Mouse (Mus musculus): ENCODE measurements around the gene Lrrc8b. TPM values are rescaled to one million over a fixed set of nuclear protein-coding genes. Genes with fewer than 3 reads are reported as not detected.
A peak's percentile ranks its signal among the peaks of the same experiment; 100 is the strongest.

Lrrc8b gene
- polyA plus RNA-seq, 1 experiment from 2014 or later = 7.5 TPM

DNA sequence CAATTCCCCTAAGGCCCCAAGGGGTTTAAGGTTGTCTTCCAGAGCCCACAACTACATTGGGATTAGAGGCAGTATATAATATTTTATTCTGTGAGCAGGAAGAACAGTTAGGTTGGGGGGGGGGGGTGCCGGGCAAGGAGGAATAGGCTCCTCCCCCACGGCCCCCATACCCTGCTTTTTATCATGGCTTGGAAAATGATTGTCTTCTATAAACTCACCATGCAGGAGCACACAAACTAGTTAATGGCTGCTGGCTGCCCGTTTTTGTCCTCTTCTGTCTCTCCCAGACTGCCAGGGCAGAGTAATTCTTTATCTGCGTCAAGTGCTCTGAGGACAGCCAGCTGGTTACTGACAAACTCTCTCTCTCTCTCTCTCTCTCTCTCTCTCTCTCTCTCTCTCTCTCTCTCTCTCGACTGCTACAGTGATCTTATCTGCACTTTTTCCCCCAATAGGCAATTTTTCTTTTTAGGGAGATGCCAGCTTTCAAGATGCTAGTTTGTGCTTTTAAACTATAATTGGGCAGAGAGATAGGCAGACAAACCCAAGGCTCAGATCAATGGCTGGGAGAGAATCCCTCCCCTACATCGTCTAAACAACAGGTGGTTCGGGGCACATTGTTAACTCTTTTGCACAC is 102.5 kb downstream of the Lrrc8b start:
- WGBS = 10% methylated on average over 7 of the region's 7 CpGs
- TF ChIP-seq CTCF (IDR thresholded peaks at IDR 0.05) (no peak), EP300 (IDR thresholded peaks at IDR 0.05) (no peak)
- no peaks in the 10 kb centered on the region for H3K27me3 ChIP-seq (replicated peaks; ENCODE audit: insufficient read depth, low read length)
- no peaks in the 10 kb centered on the region for H3K36me3 ChIP-seq (ENCODE audit: insufficient read depth, low read length)
- H3K4me1 ChIP-seq (ENCODE audit: insufficient read depth, low read depth, low read length) = no peaks in the 10 kb centered on the region
- no peaks in the 10 kb centered on the region for H3K9me3 ChIP-seq (ENCODE audit: low read length)
- ATAC-seq = no peak
- peak overlapping the region; percentile 78 for H3K4me3 ChIP-seq (ENCODE audit: low read depth, low read length)
- no peak for DNase-seq (ENCODE audit: low spot score)
- H3K9ac ChIP-seq (replicated peaks; ENCODE audit: low read depth) = no peak overlapping the region
- peak overlapping the region; percentile 91 for H3K4me2 ChIP-seq (replicated peaks; ENCODE audit: low read depth, low read length)
- no peak overlapping the region for H3K27ac ChIP-seq (ENCODE audit: low read length)

- peak overlapping the region; percentile 78 for H3K27ac ChIP-seq (ENCODE audit: low read length)
- H3K36me3 ChIP-seq (ENCODE audit: insufficient read depth, low read length) = no peaks in the 10 kb centered on the region
- H3K9me3 ChIP-seq (ENCODE audit: low read length) = no peaks in the 10 kb centered on the region
- H3K4me1 ChIP-seq (ENCODE audit: insufficient read depth, low read depth, low read length) = no peaks in the 10 kb centered on the region
- H3K9ac ChIP-seq (replicated peaks; ENCODE audit: low read depth) = peak overlapping the region; percentile 39; the same call in 1 of the 2 replicates
- H3K4me2 ChIP-seq (replicated peaks; ENCODE audit: low read depth, low read length) = peak overlapping the region; percentile 91
- H3K4me3 ChIP-seq (ENCODE audit: low read depth, low read length) = peak overlapping the region; percentile 78
- TF ChIP-seq EP300 (IDR thresholded peaks at IDR 0.05) = 0 out of 2 replicates have a peak, but pooled peaks have one; percentile 5
- TF ChIP-seq CTCF (IDR thresholded peaks at IDR 0.05) = no peak
- 0% methylated on average over 16 of the region's 16 CpGs for WGBS
- DNase-seq (ENCODE audit: low spot score) (peak; percentile 64), ATAC-seq (no peak; the same call in 1 of the 2 replicates)
- H3K27me3 ChIP-seq (replicated peaks; ENCODE audit: insufficient read depth, low read length) = no peaks in the 10 kb centered on the region
These were observed 103.1 kb downstream of the Lrrc8b start for GRCm38 (mm10) chr5:105518626-105519095.

DNA sequence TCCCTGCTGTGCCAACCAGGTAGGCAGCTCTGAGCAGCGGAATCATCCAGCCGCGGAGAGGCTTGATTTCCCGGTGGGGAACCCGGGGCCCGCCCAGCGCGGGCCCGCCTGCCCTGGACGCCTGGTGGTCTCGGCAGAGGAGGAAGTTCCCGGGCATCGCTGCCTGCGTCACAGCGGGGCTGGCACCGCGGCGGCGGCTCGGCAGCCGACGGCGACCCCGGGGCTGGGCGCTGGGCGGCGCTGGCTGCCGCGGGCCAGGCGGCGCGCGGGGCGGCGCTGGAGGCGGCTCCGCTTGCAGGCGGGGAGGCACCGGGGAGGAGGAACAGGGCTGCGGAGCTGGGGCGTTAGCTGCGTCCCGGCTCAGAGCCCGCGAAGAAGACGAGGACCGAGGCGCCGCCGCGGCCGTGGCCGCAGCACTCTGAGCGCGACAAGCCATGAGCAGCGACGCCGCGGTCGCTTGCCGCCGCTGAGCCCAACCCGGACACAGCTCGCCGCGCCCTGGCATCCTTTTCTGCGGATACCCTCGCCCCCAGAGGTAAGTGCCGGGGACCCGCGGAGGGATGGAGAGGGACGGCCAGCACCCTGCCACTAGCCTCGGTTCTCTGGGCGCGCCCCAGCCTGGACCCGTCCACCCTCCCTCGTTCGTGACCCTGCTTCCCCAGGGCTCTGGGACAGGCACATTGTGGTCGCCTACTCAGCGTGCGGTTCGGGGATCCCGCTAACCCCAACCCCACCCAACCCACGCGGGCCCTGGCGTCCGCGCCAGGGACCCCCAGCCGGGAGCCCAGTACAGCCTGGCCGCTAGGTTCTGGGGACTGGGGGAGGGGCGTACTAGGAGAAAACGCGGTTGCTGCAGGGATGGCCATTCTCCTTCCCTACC is 103.8 kb downstream of the Lrrc8b start, which contains the start of gene Lrrc8c:
Gene Lrrc8c, plus strand, starts transcription at position 293 of the 880 bp plus-strand sequence.
- no peaks in the 10 kb centered on the region for H3K36me3 ChIP-seq (ENCODE audit: insufficient read depth, low read length)
- H3K4me2 ChIP-seq (replicated peaks; ENCODE audit: low read depth, low read length) = peak within 1 kb of the TSS; percentile 91
- 3% methylated on average over 47 of the region's 93 CpGs for WGBS
- peak within 1 kb of the TSS; percentile 56 for H3K9ac ChIP-seq (replicated peaks; ENCODE audit: low read depth)
- H3K9me3 ChIP-seq (ENCODE audit: low read length) = no peaks in the 10 kb centered on the region
- peak within 1 kb of the TSS; percentile 78 for H3K27ac ChIP-seq (ENCODE audit: low read length)
- ATAC-seq = peak; percentile 97
- TF ChIP-seq CTCF (IDR thresholded peaks at IDR 0.05) (peak; percentile 12), EP300 (IDR thresholded peaks at IDR 0.05) (no peak)
- peak within 1 kb of the TSS; percentile 78 for H3K4me3 ChIP-seq (ENCODE audit: low read depth, low read length)
- no peaks in the 10 kb centered on the region for H3K27me3 ChIP-seq (replicated peaks; ENCODE audit: insufficient read depth, low read length)
- no peaks in the 10 kb centered on the region for H3K4me1 ChIP-seq (ENCODE audit: insufficient read depth, low read depth, low read length)
- DNase-seq (ENCODE audit: low spot score) = peak; percentile 91

DNA sequence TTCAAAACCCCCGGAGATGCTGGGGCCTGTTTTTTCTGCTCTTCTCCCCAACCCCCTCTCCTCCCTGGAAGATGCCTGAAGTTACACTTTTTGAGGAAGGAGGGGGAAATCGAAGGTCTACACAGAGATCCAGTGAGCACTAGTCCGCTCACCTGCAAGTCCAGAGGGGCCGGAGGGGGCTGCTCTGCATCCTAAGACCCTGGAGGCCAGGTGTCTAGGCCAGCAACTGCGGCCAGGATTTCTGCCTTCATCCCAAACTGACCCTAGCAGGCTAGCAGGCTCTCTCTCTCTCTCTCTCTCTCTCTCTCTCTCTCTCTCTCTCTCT is 104.4 kb downstream of the Lrrc8b start:
- ATAC-seq = no peak
- Histone ChIP-seq H3K27ac (ENCODE audit: low read length) (peak overlapping the region; percentile 78), H3K4me3 (ENCODE audit: low read depth, low read length) (peak overlapping the region; percentile 78), H3K27me3 (replicated peaks; ENCODE audit: insufficient read depth, low read length) (no peaks in the 10 kb centered on the region), H3K36me3 (ENCODE audit: insufficient read depth, low read length) (no peaks in the 10 kb centered on the region), H3K4me2 (replicated peaks; ENCODE audit: low read depth, low read length) (peak overlapping the region; percentile 91), H3K9me3 (ENCODE audit: low read length) (no peaks in the 10 kb centered on the region), H3K4me1 (ENCODE audit: insufficient read depth, low read depth, low read length) (no peaks in the 10 kb centered on the region), H3K9ac (replicated peaks; ENCODE audit: low read depth) (peak overlapping the region; percentile 56)
- TF ChIP-seq EP300 (IDR thresholded peaks at IDR 0.05) (no peak), CTCF (IDR thresholded peaks at IDR 0.05) (no peak)
- 4% methylated on average over 5 of the region's 5 CpGs for WGBS
- peak; percentile 39 for DNase-seq (ENCODE audit: low spot score)

DNA sequence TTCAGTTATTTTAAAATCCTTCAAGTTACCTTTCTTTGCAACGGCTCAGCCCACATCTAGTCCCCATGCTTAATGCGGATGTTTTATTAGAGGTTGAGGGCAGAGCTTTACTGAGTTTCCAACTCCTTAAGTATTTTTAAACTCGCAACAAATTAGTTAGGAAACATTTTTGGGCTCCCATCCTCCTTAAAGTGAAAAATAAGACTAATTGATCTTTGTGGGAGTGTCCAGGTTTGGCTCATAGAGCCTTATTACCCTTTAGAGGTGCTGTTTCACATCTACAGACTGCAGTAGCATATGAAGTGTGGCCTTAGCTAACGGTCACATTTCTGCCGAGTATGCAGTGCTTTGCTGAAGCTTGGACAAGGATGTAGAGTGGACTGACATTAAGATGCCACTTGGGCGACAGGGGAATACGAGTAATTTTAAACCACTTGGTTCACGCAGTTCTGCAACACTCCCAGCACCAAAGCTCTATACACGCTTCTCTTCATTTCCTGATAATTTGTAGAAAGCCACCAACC is 104.9 kb downstream of the Lrrc8b start:
- ATAC-seq (no peak), DNase-seq (ENCODE audit: low spot score) (no peak)
- Histone ChIP-seq H3K27me3 (replicated peaks; ENCODE audit: insufficient read depth, low read length) (no peaks in the 10 kb centered on the region), H3K9ac (replicated peaks; ENCODE audit: low read depth) (peak overlapping the region; percentile 56), H3K4me1 (ENCODE audit: insufficient read depth, low read depth, low read length) (no peaks in the 10 kb centered on the region), H3K9me3 (ENCODE audit: low read length) (no peaks in the 10 kb centered on the region), H3K4me2 (replicated peaks; ENCODE audit: low read depth, low read length) (peak overlapping the region; percentile 91), H3K36me3 (ENCODE audit: insufficient read depth, low read length) (no peaks in the 10 kb centered on the region), H3K27ac (ENCODE audit: low read length) (no peak overlapping the region), H3K4me3 (ENCODE audit: low read depth, low read length) (peak overlapping the region; percentile 78)
- WGBS = 30% methylated on average over 9 of the region's 9 CpGs
- no peak for TF ChIP-seq CTCF (IDR thresholded peaks at IDR 0.05)
- TF ChIP-seq EP300 (IDR thresholded peaks at IDR 0.05) = no peak

DNA sequence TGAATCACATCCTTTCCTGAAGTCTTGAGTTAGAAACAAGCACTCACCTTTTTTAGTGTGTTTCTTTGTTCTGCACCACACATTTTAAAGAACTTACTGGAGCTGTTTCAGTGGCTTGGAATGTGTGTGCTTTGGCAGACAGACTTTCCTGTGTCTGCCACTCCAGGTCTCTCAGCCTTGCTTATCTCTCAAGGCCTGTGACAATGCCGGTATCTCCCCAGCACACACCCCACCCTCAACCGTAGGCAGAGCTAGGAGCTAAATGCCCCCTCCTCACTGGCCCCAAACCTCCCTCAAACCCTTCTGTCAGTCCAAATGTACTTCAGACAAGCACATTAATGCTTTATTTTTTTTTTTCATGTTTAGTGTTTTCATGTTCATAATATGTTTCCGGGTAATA is 107.9 kb downstream of the Lrrc8b start:
- Histone ChIP-seq H3K9me3 (ENCODE audit: low read length) (no peaks in the 10 kb centered on the region), H3K27ac (ENCODE audit: low read length) (no peak overlapping the region), H3K36me3 (ENCODE audit: insufficient read depth, low read length) (no peaks in the 10 kb centered on the region), H3K4me2 (replicated peaks; ENCODE audit: low read depth, low read length) (peak overlapping the region; percentile 33; the same call in 1 of the 2 replicates), H3K4me1 (ENCODE audit: insufficient read depth, low read depth, low read length) (0 out of 2 replicates have a peak, but pooled peaks cover 3% of the 10 kb centered on the region), H3K27me3 (replicated peaks; ENCODE audit: insufficient read depth, low read length) (no peaks in the 10 kb centered on the region), H3K9ac (replicated peaks; ENCODE audit: low read depth) (no peak overlapping the region), H3K4me3 (ENCODE audit: low read depth, low read length) (peak overlapping the region; percentile 5; the same call in 1 of the 2 replicates)
- peak; percentile 45 for DNase-seq (ENCODE audit: low spot score)
- 28% methylated on average over 3 of the region's 3 CpGs for WGBS
- 0 out of 2 replicates have a peak, but pooled peaks have one; percentile 10 for TF ChIP-seq EP300 (IDR thresholded peaks at IDR 0.05)
- no peak for TF ChIP-seq CTCF (IDR thresholded peaks at IDR 0.05)
- no peak for ATAC-seq
